Mouse (Mus musculus) forelimb bud, embryonic 11.5 days (tissue): ENCODE data around the gene Fchsd2.

ENCODE experiments used
- DNase-seq: peaks from one replicate; pipeline ENCODE4 v3.0.0-alpha.2; 2012; ENCODE audit warnings: low read depth, low spot score

Fchsd2 gene

DNA sequence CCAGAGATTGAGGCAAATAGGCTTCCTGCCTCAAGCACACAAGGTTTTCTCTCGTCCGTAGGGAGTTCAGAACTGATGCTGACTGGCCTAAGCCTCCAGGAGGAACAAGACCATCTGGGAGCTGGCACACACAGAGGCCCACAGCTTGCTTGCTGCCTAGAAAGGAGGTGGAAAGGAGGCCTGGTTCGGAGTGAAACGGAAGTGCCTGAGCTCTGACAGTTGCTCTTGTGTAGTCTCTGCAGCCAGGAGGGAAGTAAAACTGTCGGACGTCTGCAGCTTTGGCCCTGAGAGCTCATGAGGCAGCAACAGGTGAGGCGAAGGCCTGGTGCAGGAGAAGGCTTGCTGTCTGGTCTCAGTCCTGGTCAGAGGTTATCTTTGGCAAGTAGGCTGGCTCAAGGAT lies at the start of gene Fchsd2:
Fchsd2 (plus strand) TSS at position 246 of the 400 bp plus-strand sequence.
- no peak for DNase-seq

DNA sequence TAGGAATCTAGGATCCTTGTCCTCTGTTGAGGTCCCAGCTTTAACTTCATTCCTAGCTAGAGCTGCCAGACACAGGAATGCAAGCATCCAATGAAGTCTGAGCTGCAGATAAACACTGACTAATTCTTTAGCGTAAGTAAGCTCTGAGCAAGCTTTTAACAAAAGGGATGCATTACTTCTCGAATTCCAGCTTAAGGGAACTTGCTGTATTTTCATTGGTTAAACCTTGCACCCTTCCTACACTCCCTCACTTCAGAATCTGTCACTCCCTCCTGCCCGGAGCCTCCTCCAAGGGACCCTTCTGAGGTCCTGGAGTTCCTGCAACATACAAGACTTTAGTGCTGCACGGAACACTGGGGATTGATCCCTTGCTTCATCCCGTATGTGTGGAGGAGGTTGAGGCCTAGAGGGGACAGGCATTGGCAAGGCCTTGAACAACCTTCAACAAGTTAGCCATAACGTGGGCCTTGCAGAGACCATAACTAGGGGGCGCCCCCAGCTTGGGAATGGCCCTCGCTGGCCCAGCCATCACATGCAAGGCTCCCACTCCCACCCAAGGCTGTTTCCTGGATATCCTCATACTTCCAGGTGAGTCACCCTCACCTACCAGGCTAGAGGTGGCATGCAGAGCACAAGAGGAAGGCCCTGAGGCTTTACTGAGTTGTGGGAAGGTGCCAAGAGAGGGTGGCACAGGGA lies 48.7 kb upstream of the Fchsd2 start:
- no peak for DNase-seq

DNA sequence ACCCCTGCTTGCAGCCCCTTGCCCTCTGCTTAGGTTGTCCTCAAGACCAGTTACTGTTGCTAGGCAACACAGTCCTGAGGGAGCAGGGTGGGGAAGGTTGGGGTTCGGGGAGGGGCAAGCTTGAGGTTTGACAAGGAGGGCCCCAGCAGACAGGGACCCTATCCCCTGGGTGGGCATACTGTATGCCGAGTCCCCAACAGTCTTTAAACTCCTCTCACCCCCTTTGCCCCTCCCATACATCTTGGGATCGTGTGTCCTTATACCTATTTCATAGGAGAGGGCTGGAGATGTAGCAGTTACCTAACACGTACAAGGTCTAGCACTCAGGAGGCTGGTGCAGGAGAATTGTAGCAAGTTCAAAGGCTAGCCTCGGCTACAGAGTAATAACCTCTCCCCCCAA lies 44.4 kb upstream of the Fchsd2 start:
- DNase-seq = no peak

DNA sequence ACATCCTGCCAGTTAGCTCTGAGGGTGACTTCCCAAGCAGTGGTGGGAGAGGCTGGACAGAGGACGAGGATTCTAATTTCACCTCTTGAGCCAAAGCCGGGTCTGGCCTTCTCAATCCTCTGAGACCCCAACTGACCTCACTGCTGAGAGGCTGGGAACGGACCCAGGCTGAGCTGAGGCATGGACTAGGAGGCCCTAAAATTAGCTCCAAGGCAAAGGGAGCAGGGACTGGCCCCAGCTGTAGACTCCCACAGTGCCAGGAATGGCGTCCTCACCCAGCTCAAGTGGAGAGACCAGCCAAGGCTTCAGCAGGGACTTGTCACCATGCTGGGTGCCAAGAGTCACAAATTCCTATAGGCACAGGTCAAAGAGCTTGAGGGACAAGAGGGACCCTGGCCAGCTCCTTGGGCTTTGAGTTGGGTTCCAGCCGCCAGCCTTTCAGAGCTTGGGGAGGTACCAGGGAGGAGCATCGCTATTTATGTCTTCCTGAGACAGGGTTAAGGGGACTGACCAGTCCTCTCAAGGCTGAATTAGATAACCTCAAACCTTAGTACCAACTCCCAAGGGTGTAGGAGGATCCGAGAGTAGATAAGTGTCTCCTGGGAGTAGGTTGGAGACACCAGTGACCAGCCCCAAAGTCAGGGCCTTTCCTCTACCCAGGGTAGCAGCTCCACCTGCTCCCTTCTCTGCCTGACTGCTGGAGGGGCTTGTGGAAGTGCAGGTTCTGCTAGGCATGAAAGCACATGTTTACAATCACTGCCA lies 43.2 kb upstream of the Fchsd2 start:
- DNase-seq = no peak

DNA sequence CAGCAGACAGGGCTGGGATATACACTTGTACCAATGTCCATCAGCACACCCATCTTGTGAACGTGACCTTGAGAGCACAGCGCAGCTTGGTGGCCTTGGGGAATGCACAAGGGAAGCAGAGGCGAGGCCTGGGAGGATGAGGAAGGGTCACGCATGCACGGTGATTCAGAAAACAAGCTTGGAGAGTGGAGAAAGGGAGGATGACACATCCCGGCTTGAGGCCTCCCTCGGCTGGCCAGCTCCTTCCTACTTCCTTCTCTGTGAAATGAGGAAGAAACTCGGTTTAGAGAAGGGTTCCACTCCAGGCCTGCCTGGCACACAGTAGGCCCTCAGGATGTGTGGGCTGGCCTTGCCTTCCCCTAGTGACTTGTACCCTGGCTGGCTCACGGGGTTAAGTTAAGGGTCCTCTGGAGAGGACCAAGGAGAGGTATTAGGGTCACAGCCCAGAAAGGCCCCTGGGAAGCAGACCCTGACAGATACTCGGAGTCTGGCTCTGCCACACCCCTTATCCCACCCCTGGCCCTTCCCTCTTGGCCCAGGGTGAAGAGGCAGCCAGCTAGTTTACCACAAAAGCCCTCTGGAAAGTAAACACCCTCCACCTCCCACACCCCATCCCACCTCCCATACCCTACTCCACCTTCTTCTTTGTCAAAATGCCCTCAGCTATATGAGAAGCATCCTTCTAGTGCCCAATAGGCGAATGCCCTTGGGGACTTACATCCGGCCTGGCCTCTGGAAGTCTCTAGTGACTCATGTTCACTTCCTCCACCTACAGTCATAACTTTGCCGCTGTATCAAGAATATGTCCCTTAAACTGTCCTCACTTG lies 41.7 kb upstream of the Fchsd2 start:
- no peak for DNase-seq

DNA sequence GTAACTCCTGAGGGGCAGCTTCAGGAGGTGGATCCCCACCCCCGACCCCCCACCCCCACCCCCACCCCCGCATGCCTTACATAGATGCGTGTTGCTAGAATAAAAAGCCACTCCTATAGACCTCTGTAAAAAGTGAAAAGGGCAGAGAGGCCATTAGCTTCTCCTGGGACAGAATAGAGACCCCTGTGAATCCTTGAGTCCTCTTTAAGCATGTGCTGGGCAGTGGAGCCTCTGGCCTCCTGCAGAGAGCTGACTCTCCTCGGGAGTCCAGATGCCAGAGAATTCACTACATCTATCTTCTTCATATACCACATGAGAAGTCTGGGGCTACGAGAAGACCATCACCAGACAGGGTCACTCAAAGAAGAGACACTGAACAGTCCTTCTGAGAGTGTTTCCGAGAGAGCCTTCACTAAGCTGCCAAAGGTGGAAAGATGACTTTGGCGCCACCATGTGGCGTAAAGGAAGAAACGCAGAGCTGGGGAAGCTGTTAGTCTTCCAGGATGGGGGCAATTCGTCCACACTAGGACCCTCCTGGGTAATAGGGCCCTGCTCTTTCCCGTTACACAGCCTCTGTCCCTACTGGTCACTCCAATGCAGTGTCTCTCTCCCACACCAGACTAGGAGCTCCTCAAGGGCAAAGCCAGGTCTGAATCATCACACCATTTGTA lies 41.0 kb upstream of the Fchsd2 start:
- DNase-seq = peak; percentile 88

DNA sequence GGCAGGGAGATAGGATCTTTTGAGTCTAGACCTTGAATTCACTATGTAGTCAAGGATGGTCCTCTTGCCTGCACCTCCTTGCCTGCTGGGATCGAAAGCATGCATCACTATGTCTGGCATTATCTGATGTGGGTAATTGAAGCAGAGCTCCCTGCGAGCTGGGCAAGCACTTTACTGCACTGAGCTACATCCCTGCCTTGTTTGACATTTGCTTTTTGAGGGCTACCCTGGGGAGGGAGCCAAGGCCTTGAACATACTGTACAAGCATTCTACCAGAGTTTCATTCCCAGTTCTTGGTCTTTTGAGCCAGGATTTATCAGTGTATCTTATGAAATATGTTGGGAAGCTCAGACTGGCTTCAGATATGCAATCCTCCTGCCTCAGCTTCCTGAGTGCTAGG lies 39.5 kb upstream of the Fchsd2 start:
- DNase-seq = no peak

DNA sequence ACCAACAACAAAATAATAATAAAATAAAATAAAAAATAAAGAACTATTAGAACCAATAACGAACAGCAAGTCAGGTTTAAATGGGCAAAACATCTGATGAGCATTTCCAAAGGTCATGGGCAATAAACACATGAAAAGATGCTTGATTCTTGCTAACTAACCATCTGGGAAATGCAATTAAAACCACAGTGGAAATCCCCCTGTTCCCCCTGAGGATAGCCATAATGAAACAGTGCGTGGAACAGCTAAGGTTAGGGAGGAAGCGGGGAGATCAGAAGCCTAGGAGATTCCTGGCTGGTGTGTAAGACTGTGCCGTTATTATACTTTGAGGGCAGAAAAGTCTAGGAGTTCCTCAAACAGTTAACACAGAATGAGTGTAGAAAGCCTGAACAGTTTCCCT lies 35.4 kb upstream of the Fchsd2 start:
- peak; percentile 13 for DNase-seq

DNA sequence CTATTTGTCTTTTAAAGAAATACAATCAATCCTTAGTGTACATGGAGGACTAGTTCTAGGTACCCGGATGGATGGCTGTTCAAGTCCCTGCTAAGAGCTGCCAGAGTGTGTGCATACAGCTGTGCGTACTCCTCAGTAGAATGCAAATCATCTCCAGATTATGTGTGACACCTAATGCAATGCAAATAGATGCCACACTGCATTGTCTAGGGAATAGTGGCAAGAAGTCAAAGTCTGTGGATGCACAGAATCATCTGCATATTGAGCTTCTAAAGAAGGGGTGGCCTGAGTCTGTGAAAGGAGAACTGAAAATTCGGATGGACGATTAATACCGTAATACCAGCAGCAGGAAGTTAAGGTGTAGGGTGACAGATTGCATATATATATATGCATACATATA lies 33.5 kb upstream of the Fchsd2 start:
- DNase-seq = no peak

DNA sequence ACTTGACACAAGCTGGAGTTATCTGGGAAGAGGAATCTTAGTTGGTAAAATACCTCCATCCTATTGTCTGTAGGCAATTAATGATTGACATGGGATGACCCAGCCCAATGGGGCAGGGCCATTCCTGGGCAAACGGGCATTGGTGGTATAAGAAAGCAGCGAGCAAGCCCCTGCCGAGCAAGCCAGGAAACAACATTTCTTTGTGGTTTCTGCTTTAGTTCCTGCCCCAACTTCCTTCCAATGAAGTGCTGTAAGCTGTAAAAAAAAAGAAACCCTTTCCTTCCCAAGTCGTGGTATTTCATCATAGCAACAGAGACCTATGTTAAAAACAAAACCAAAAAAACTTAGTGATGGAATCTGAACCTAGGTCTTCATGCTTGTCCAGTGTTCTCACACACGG lies 32.2 kb upstream of the Fchsd2 start:
- DNase-seq = no peak

DNA sequence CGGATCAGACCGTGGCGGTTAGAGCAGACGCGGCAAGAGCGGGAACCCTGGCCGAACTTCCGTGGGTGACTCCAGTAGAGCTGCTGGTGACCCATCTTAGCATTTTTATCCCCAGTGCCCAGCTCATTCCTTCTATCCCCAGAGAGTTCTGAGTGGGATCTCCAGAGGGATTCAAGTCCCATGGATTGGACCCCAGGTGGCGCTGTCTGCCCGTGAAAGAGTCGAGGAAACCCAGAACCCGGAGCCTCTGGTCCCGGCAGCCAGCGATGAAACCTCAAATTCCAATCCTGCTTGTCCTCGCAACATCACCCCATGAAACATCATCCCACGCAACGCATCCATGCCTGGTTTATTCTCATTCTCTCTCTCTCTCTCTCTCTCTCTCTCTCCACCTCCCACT lies 31.3 kb upstream of the Fchsd2 start:
- DNase-seq = peak; percentile 82

DNA sequence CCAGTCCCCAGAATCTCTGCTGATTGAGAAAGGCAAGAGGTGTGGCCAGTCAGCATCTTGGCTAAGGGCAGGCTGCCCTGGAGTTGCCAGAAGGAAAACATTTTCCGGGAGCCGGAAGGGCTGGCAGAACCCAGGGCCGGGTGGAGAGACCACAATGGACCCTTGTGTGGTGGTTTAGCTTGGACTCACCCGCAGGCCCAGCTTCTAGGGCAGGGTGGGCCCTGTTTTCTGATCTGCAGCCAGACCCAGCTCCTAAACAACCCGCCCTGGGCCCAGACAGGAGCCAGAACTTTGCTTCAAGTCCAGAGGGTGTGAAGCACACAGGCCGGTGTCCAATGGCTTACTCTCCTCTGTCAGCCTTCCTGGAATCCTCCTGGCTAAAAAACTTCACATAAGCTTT lies 30.4 kb upstream of the Fchsd2 start:
- DNase-seq = no peak

DNA sequence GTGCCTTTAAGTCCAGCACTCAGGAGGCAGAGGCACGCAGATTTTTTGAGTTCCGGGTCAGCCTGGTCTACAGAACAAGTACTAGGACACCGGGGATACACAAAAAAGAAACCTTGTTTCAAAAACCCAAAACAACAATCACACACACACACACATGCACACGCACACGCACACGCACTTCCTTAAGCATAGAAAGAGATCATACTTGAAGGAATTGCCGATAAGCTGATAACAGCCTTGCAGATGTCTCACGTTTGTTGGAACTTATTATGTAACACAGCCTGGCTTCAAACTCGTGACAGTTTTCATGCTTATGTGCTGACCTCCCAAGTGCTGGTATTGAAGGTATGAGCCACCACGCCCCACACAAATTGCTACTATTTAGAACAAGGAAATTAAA lies 29.1 kb upstream of the Fchsd2 start:
- DNase-seq = no peak

DNA sequence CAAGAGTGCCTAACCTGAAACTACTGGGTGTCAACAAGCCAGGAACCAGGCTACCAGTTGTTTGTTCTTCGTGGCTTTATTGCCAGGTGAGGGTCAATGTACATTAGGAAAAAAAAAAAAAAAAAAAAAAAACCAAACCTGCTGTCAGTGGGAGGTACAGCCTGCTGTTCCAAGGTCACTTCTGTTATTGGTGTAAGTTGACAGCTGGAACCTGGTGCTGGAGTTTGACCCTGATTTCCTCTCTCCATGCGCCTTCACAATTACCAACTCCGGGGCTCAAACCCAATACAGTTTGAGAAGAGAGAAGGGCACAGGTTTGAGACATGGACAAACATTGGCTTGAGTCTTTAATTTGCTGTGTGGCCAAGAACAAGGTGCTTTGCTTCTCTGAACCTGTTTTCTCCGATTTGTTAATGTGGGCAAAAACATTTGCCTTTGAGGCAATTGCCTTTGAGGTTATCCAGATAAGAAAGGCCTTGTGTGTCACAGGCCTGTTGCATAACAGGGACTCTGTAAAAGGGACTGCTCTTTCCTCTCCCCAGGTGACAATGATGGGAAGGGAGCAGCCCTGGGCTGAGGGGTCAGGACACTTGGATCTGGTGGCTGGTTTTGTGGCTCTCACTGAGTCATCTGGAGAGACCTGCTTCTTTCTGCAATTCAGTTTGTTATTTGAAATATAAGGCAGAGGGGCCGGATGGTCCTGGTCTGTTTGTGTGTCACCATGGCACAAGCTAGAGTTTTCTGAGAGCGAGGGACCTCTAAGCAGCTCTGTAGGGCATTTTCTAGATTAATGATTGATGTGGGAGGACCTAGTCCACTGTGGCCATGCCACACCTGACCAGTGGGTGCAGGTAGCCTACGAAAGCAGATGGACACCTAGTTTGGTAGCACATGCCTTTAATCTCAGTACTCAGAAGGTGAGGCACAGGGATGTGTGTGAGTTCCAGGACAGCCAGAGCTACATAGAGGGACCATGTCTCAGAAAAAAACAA lies 27.7 kb upstream of the Fchsd2 start:
- DNase-seq = no peak

DNA sequence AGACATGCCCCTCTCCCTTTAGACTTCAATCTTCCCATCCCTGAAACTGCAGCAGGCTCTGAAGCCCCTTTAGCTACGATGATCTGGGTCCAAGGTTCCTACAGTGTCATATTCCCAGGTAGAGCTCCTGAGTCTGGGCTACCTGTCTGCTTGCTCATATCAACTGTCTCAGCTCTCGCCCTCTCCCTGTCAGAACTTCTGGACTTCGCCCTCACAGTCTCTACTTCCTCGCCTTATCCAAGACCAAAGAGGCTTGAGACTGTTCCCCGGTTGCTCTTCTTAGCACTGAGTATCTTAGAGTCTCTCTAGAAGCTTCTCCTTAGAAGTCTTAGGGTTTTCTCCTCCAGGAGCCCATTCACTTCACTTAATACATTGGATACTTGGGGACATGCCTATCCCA lies 26.7 kb upstream of the Fchsd2 start:
- DNase-seq = no peak

DNA sequence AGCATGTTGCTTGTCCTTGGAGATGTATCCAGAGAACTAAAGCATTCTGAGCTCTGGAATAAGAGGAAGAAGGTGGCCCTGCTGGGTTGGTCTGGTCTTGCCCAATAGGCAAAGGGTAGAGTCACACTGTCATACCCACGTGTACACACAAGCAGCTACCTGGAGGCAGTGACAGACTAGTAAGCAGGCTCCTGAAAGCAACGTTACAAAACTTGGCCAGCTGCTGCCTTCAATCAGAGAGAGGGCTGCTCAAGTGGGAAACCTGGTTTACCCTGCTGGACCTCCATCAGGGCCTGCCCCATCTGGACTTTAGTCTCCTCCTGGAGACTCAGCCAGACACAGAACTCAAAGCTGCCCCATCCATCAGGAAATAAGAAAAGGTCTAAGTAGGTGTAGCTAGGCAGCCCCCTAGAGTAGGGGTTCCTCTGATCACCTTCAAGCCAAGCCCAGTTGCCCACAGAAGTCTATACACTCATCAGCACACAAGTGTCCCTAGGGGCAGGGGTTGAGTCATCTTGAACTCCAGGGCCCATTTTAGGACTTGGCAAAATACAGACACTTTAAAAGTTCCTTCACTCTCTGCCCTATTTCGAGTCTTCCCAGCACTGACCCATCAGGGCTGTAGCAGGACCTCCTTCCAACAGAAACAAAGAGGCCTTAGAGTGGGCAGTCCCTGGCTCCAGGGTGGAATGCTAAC lies 25.9 kb upstream of the Fchsd2 start:
- DNase-seq = no peak

DNA sequence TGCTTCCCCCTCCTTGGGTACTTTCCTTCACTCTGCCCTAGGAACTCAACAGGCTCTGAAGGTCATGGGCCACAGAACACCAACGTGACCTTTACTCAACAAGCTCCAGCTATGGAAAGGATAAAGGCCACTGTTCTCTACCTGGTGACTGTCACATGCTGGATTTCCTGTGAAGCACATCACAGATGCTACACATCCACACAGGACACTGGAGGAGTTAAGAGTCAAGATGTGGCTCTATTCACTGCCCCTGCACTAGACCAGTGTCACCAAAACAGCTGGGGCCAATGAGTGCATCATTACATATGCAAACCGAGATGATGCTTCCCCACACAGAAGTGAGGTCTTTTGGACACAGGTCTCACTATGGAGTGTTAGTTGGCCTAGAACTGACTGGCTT lies 25.1 kb upstream of the Fchsd2 start:
- no peak for DNase-seq

DNA sequence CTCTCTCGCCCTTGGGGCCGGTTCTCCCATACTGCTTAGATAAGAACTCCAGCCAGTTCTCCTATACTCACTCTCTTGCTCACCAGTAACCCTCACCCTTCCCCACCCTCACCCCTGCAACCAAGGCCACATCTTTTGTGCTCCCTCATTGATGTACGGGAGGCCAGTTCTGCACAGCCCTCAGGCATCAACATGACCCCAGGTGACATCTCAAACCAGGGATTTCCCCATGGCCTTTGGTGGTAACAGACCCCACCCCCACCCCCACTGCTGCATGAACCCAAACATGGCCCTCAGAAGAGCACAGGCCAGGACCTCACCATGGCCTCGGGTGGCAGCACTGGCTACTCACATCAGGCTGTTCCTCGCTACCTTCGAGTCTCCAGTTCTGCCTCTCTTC lies 23.4 kb upstream of the Fchsd2 start:
- DNase-seq = no peak

DNA sequence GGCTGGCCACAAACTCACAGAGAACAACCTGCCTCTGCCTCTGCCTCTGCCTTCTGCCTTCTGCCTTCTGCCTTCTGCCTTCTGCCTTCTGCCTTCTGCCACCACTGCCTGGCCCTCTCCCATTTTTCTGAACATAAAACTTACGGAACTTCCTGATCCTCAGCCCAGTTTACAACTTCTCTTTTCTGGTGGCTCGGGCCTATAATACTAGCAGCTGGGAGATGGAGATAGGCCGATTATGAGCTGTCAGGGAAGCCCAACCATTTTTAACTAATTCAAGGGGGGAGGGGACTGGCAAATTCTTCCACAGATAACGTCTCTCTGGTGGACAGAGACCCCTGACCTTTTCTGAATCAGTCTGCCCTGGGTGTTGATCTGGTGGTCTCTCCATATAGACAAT lies 22.3 kb upstream of the Fchsd2 start:
- no peak for DNase-seq

DNA sequence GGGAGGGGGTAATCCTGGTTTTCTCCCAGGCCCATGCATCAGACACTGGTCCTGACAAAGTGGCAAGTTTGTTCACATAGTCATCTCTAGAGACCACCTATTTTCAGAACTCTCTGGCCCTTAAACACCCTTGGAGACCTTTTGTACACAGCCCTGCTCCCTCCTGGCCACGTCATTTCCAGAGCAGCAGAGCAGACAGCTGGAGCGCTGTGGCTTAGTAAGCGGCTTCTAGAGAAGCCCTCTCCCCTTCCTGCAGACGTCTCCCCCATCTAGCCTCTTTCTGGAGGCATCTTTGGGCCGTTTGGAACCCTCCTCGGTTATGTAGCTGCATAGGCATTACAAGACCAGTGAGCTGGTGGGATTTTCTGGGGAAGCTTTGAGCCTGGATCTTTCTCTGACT lies 21.6 kb upstream of the Fchsd2 start:
- DNase-seq = no peak
